In genomic region chr3:103465132-103465690, GRCm38 (mm10) we compare ENCODE assay signal across 18 mouse cellular contexts.
DNase-seq lines count a peak whose midpoint lies in the region; ATAC-seq and TF ChIP-seq lines count a peak whose summit lies in the region.
"Had no signal": no experiment of that assay in that cellular context is flagged by ENCODE, and none has a peak within 500 bp of the region (broad histone marks: within the 10 kb centered on the region; RNA-seq: fewer than 3 reads in every experiment).

No protein-coding gene starts in this region.

- H3K4me3 ChIP-seq in liver, embryonic 13.5 days (replicated peaks): no peak overlapping the region
- no peak overlapping the region for H3K4me3 ChIP-seq in liver, embryonic 12.5 days
- no peak overlapping the region for H3K4me3 ChIP-seq in thymus, adult 2 months (ENCODE audit: control insufficient read depth, insufficient read depth, low read length)
- H3K4me3 ChIP-seq in kidney, embryonic 16.5 days (ENCODE audit: low read length): no peak overlapping the region
- no peak overlapping the region for H3K4me3 ChIP-seq in intestine, embryonic 16.5 days (ENCODE audit: low read length)
- H3K4me3 ChIP-seq: embryonic facial prominence, embryonic 15.5 days; forebrain, embryonic 12.5 days; hindbrain, embryonic 13.5 days; layer of hippocampus, adult 2 months; midbrain, embryonic 12.5 days; neural tube, embryonic 15.5 days had no signal

- no peak for DNase-seq in liver, embryonic 13.5 days
- peak; percentile 23 for DNase-seq in thymus, adult 2 months
- no peak for DNase-seq in thymus, postnatal 25 days
- DNase-seq in yolk sac, embryonic 10.5 days (ENCODE audit: low spot score): peak; percentile 21
- no peak for DNase-seq in right cerebral cortex, adult 18-20 months
- DNase-seq: adrenal gland, postnatal 36 days; cerebellum, adult 2 months; gastrocnemius, postnatal 10 days; left cerebral cortex, postnatal 4 days had no signal

- no peaks in the 10 kb centered on the region for H3K27me3 ChIP-seq in liver, embryonic 13.5 days
- H3K27me3 ChIP-seq in liver, embryonic 12.5 days (replicated peaks): no peaks in the 10 kb centered on the region; the same call in 1 of the 2 replicates
- H3K27me3 ChIP-seq in thymus, adult 2 months (ENCODE audit: control insufficient read depth, insufficient read depth, low read length): no peaks in the 10 kb centered on the region
- H3K27me3 ChIP-seq in kidney, embryonic 16.5 days (ENCODE audit: insufficient read depth, low read length): no peaks in the 10 kb centered on the region
- no peaks in the 10 kb centered on the region for H3K27me3 ChIP-seq in intestine, embryonic 16.5 days (replicated peaks; ENCODE audit: control insufficient read depth, insufficient read depth, low read length)
- H3K27me3 ChIP-seq: embryonic facial prominence, embryonic 15.5 days; hindbrain, embryonic 13.5 days; midbrain, embryonic 12.5 days; neural tube, embryonic 15.5 days had no signal

- no peak for TF ChIP-seq POLR2A in thymus, adult 2 months (IDR thresholded peaks at IDR 0.05; ENCODE audit: control insufficient read depth, extremely low read depth, insufficient read depth, low read length, poor library complexity)

- no peaks in the 10 kb centered on the region for H3K36me3 ChIP-seq in liver, embryonic 13.5 days
- no peaks in the 10 kb centered on the region for H3K36me3 ChIP-seq in liver, embryonic 12.5 days
- H3K36me3 ChIP-seq in thymus, adult 2 months (ENCODE audit: control insufficient read depth, insufficient read depth, low read length): no peaks in the 10 kb centered on the region
- no peaks in the 10 kb centered on the region for H3K36me3 ChIP-seq in kidney, embryonic 16.5 days (ENCODE audit: insufficient read depth, low read length)
- H3K36me3 ChIP-seq in intestine, embryonic 16.5 days (ENCODE audit: control insufficient read depth, insufficient read depth, low read length): no peaks in the 10 kb centered on the region
- H3K36me3 ChIP-seq: embryonic facial prominence, embryonic 15.5 days; forebrain, embryonic 12.5 days; hindbrain, embryonic 13.5 days; midbrain, embryonic 12.5 days; neural tube, embryonic 15.5 days had no signal

- no peak for ATAC-seq in liver, embryonic 13.5 days (ENCODE audit: low read depth)
- ATAC-seq in liver, embryonic 12.5 days: no peak
- ATAC-seq in kidney, embryonic 16.5 days (ENCODE audit: low FRiP score, low TSS enrichment): 0 out of 2 replicates have a peak, but pooled peaks have one; percentile 9
- no peak for ATAC-seq in intestine, embryonic 16.5 days

- H3K4me2 ChIP-seq in liver, embryonic 13.5 days: peak overlapping the region; percentile 21; the same call in 1 of the 2 replicates
- no peak overlapping the region for H3K4me2 ChIP-seq in liver, embryonic 12.5 days
- no peak overlapping the region for H3K4me2 ChIP-seq in kidney, embryonic 16.5 days (replicated peaks; ENCODE audit: low read depth, low read length)
- no peak overlapping the region for H3K4me2 ChIP-seq in intestine, embryonic 16.5 days (ENCODE audit: low read depth, low read length)
- H3K4me2 ChIP-seq: embryonic facial prominence, embryonic 15.5 days; forebrain, embryonic 12.5 days; hindbrain, embryonic 13.5 days; midbrain, embryonic 12.5 days; neural tube, embryonic 15.5 days had no signal

- no peak overlapping the region for H3K9ac ChIP-seq in liver, embryonic 13.5 days
- no peak overlapping the region for H3K9ac ChIP-seq in liver, embryonic 12.5 days
- no peak overlapping the region for H3K9ac ChIP-seq in kidney, embryonic 16.5 days (replicated peaks; ENCODE audit: low read length)
- no peak overlapping the region for H3K9ac ChIP-seq in intestine, embryonic 16.5 days (ENCODE audit: low read depth, low read length)
- H3K9ac ChIP-seq: embryonic facial prominence, embryonic 15.5 days; forebrain, embryonic 12.5 days; hindbrain, embryonic 13.5 days; midbrain, embryonic 12.5 days; neural tube, embryonic 15.5 days had no signal

- WGBS in liver, embryonic 13.5 days (ENCODE audit: insufficient replicate concordance): 48% methylated on average over 7 of the region's 7 CpGs
- 56% methylated on average over 7 of the region's 7 CpGs for WGBS in liver, embryonic 12.5 days (ENCODE audit: insufficient replicate concordance)
- 92% methylated on average over 7 of the region's 7 CpGs for WGBS in thymus, adult 2 months
- 52% methylated on average over 7 of the region's 7 CpGs for WGBS in kidney, embryonic 16.5 days
- WGBS in intestine, embryonic 16.5 days: 42% methylated on average over 7 of the region's 7 CpGs

- H3K9me3 ChIP-seq in liver, embryonic 13.5 days (replicated peaks): no peaks in the 10 kb centered on the region
- no peaks in the 10 kb centered on the region for H3K9me3 ChIP-seq in liver, embryonic 12.5 days (replicated peaks)
- H3K9me3 ChIP-seq in kidney, embryonic 16.5 days (ENCODE audit: low read length): no peaks in the 10 kb centered on the region
- H3K9me3 ChIP-seq in intestine, embryonic 16.5 days (ENCODE audit: control insufficient read depth, low read length): no peaks in the 10 kb centered on the region
- H3K9me3 ChIP-seq: embryonic facial prominence, embryonic 15.5 days; forebrain, embryonic 12.5 days; hindbrain, embryonic 13.5 days; midbrain, embryonic 12.5 days; neural tube, embryonic 15.5 days had no signal

- no peak for TF ChIP-seq CTCF in thymus, adult 2 months (IDR thresholded peaks at IDR 0.05; ENCODE audit: borderline replicate concordance, control insufficient read depth, extremely low read depth, insufficient read depth, low read length, poor library complexity)

- H3K4me1 ChIP-seq in liver, embryonic 13.5 days (replicated peaks): peaks cover 10% of the 10 kb centered on the region; the same call in 1 of the 2 replicates
- 0 out of 2 replicates have a peak, but pooled peaks cover 6% of the 10 kb centered on the region for H3K4me1 ChIP-seq in liver, embryonic 12.5 days
- peaks cover 13% of the 10 kb centered on the region for H3K4me1 ChIP-seq in thymus, adult 2 months (replicated peaks; ENCODE audit: control insufficient read depth, insufficient read depth, low read length)
- peaks cover 18% of the 10 kb centered on the region; the same call in 1 of the 2 replicates for H3K4me1 ChIP-seq in kidney, embryonic 16.5 days (ENCODE audit: insufficient read depth, low read length)
- peaks cover 14% of the 10 kb centered on the region for H3K4me1 ChIP-seq in intestine, embryonic 16.5 days (ENCODE audit: control insufficient read depth, insufficient read depth, low read length)

- H3K27ac ChIP-seq in liver, embryonic 13.5 days: no peak overlapping the region
- H3K27ac ChIP-seq in liver, embryonic 12.5 days: no peak overlapping the region
- peak overlapping the region; percentile 78 for H3K27ac ChIP-seq in thymus, adult 2 months (ENCODE audit: control insufficient read depth, insufficient read depth, low read length)
- no peak overlapping the region for H3K27ac ChIP-seq in kidney, embryonic 16.5 days (ENCODE audit: low read length)
- H3K27ac ChIP-seq in intestine, embryonic 16.5 days (ENCODE audit: low read length): no peak overlapping the region
- H3K27ac ChIP-seq: embryonic facial prominence, embryonic 15.5 days; forebrain, embryonic 12.5 days; hindbrain, embryonic 13.5 days; layer of hippocampus, adult 2 months; midbrain, embryonic 12.5 days; neural tube, embryonic 15.5 days had no signal

Comparison
In these comparisons a context has a peak if more than half of its experiments do, and no peak if none do; other contexts are left out.
1. DNase-seq: peak in thymus, adult 2 months (single experiment) and yolk sac, embryonic 10.5 days (single experiment); none in liver, embryonic 13.5 days (single experiment), thymus, postnatal 25 days (single experiment) and right cerebral cortex, adult 18-20 months (single experiment).